Mouse (Mus musculus): ENCODE measurements around the gene Foxn3.

DNA sequence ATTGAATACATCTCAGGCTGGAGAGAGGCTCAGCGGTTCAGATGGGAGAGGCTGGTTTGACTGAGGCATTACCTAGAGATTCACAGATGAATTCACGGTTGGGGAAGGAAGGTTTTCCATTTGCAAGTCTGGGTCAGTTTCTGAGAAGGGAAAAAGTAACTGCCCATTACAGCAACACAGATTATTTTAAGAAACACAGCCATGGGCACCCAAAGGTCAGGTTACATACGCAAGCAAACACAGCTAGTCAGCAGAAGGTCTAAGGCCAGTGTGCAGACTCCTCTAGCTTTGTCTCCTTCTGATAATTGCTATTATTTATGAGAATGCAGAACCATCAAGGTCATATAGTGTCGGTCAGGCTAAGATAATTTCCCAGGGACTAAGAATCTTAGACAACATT lies 284.0 kb downstream of the Foxn3 start:
- TF ChIP-seq CTCF (IDR thresholded peaks at IDR 0.05; ENCODE audit: low read depth, low read length) = no peak
- no peak for TF ChIP-seq POLR2A (IDR thresholded peaks at IDR 0.05; ENCODE audit: extremely low read depth, insufficient read depth, low read length)

Data from liver, adult 2 months (tissue).